In genomic region chr12:54489675-54490074, GRCm38 (mm10) we compare ENCODE assay signal across 8 mouse cellular contexts.
DNase-seq lines count a peak whose midpoint lies in the region; ATAC-seq lines count a peak whose summit lies in the region.

No protein-coding gene starts in this region.

- H3K9ac ChIP-seq in hindbrain, embryonic 14.5 days = no peak overlapping the region

- peak; percentile 67 for DNase-seq in R1 (ENCODE audit: low read depth, low spot score)
- DNase-seq in cerebellum, postnatal 14 days = peak; percentile 79 to 83
- DNase-seq in frontal cortex, postnatal 36 days (ENCODE audit: low spot score in 2 of 2) = peak; percentile 67 to 85
- peak; percentile 90 for DNase-seq in hindbrain, embryonic 14.5 days (ENCODE audit: low spot score)
- peak; percentile 66 to 79 for DNase-seq in layer of hippocampus, postnatal 14 days (ENCODE audit: low spot score in 2 of 2)
- peak; percentile 81 for DNase-seq in lung, postnatal 36 days
- DNase-seq in right cerebral cortex, postnatal 10 days (ENCODE audit: low spot score in 2 of 2) = peak; percentile 80 to 85

- 8% methylated on average over 8 of the region's 8 CpGs for WGBS in hindbrain, embryonic 14.5 days

- H3K36me3 ChIP-seq in hindbrain, embryonic 14.5 days (replicated peaks; ENCODE audit: control insufficient read depth, insufficient read depth) = no peaks in the 10 kb centered on the region

- H3K4me2 ChIP-seq in hindbrain, embryonic 14.5 days (replicated peaks) = no peak overlapping the region

- ATAC-seq in hindbrain, embryonic 14.5 days (ENCODE audit: low FRiP score) = peak; percentile 79; the same call in 1 of the 2 replicates
- no peak for ATAC-seq in erythroid progenitor cell, adult 5-6 weeks (replicated peaks; ENCODE audit: low FRiP score, poor library complexity, severe bottlenecking)

- no peaks in the 10 kb centered on the region for H3K27me3 ChIP-seq in hindbrain, embryonic 14.5 days (ENCODE audit: control insufficient read depth, insufficient read depth, low read length)

- no peak overlapping the region for H3K4me3 ChIP-seq in hindbrain, embryonic 14.5 days (replicated peaks; ENCODE audit: low read length)

- H3K4me1 ChIP-seq in hindbrain, embryonic 14.5 days (replicated peaks; ENCODE audit: control insufficient read depth, insufficient read depth, low read length) = no peaks in the 10 kb centered on the region

- H3K27ac ChIP-seq in hindbrain, embryonic 14.5 days = no peak overlapping the region

- no peaks in the 10 kb centered on the region for H3K9me3 ChIP-seq in hindbrain, embryonic 14.5 days (ENCODE audit: control insufficient read depth, low read length)
